15 mouse cellular contexts compared by ENCODE assay signal in genomic region chr7:79511181-79511580, GRCm38 (mm10). TPM values are rescaled to one million over a fixed set of nuclear protein-coding genes. Genes with fewer than 3 reads are reported as not detected.
DNase-seq lines count a peak whose midpoint lies in the region; ATAC-seq and TF ChIP-seq lines count a peak whose summit lies in the region.
"Had no signal": no experiment of that assay in that cellular context is flagged by ENCODE, and none has a peak within 500 bp of the region (broad histone marks: within the 10 kb centered on the region; RNA-seq: fewer than 3 reads in every experiment).

No protein-coding gene starts in this region.

- no peak for TF ChIP-seq CTCF in forebrain, postnatal 0 days (IDR thresholded peaks at IDR 0.05; ENCODE audit: low read depth)

- H3K9ac ChIP-seq in forebrain, postnatal 0 days: peak overlapping the region; percentile 100
- peak overlapping the region; percentile 21; the same call in 1 of the 2 replicates for H3K9ac ChIP-seq in midbrain, embryonic 11.5 days (ENCODE audit: low read length)
- H3K9ac ChIP-seq in neural tube, embryonic 15.5 days (replicated peaks): 0 out of 2 replicates have a peak overlapping the region, but pooled peaks have one; percentile 32
- H3K9ac ChIP-seq: embryonic facial prominence, embryonic 15.5 days; limb, embryonic 13.5 days had no signal

- peak overlapping the region; percentile 22 for H3K4me3 ChIP-seq in forebrain, postnatal 0 days (ENCODE audit: low read depth, low read length)
- H3K4me3 ChIP-seq in midbrain, embryonic 11.5 days (ENCODE audit: low read depth, low read length): no peak overlapping the region
- peak overlapping the region; percentile 16; the same call in 1 of the 2 replicates for H3K4me3 ChIP-seq in neural tube, embryonic 15.5 days (replicated peaks)
- H3K4me3 ChIP-seq: embryonic facial prominence, embryonic 15.5 days; limb, embryonic 13.5 days had no signal

- ATAC-seq in forebrain, postnatal 0 days: no peak
- ATAC-seq in midbrain, embryonic 11.5 days (ENCODE audit: low FRiP score): no peak
- no peak for ATAC-seq in neural tube, embryonic 15.5 days (ENCODE audit: low FRiP score)

- H3K4me2 ChIP-seq in forebrain, postnatal 0 days (ENCODE audit: low read depth): peak overlapping the region; percentile 95
- H3K4me2 ChIP-seq in midbrain, embryonic 11.5 days: peak overlapping the region; percentile 58
- H3K4me2 ChIP-seq in neural tube, embryonic 15.5 days: peak overlapping the region; percentile 87
- H3K4me2 ChIP-seq: embryonic facial prominence, embryonic 15.5 days; limb, embryonic 13.5 days had no signal

- H3K27me3 ChIP-seq in forebrain, postnatal 0 days (ENCODE audit: insufficient read depth, low read length): no peaks in the 10 kb centered on the region
- H3K27me3 ChIP-seq in midbrain, embryonic 11.5 days (ENCODE audit: control insufficient read depth, insufficient read depth, low read length): peaks cover 96% of the 10 kb centered on the region
- 0 out of 2 replicates have a peak, but pooled peaks cover 2% of the 10 kb centered on the region for H3K27me3 ChIP-seq in neural tube, embryonic 15.5 days (replicated peaks)

- peak overlapping the region; percentile 98 for H3K27ac ChIP-seq in forebrain, postnatal 0 days (ENCODE audit: low read depth, low read length)
- H3K27ac ChIP-seq in midbrain, embryonic 11.5 days (ENCODE audit: low read depth, low read length): peak overlapping the region; percentile 58; the same call in 1 of the 2 replicates
- peak overlapping the region; percentile 98 for H3K27ac ChIP-seq in neural tube, embryonic 15.5 days (replicated peaks)
- H3K27ac ChIP-seq: embryonic facial prominence, embryonic 15.5 days; limb, embryonic 13.5 days had no signal

- no peaks in the 10 kb centered on the region for H3K9me3 ChIP-seq in forebrain, postnatal 0 days (ENCODE audit: low read length)
- H3K9me3 ChIP-seq in midbrain, embryonic 11.5 days (ENCODE audit: control insufficient read depth, low read length): no peaks in the 10 kb centered on the region
- no peaks in the 10 kb centered on the region for H3K9me3 ChIP-seq in neural tube, embryonic 15.5 days (replicated peaks)
- H3K9me3 ChIP-seq: embryonic facial prominence, embryonic 15.5 days; limb, embryonic 13.5 days had no signal

- WGBS in forebrain, postnatal 0 days: 12% methylated on average over 7 of the region's 7 CpGs
- 11% methylated on average over 7 of the region's 7 CpGs for WGBS in midbrain, embryonic 11.5 days
- WGBS in neural tube, embryonic 15.5 days: 10% methylated on average over 7 of the region's 7 CpGs

- peaks cover 26% of the 10 kb centered on the region for H3K4me1 ChIP-seq in forebrain, postnatal 0 days (ENCODE audit: insufficient read depth)
- H3K4me1 ChIP-seq in midbrain, embryonic 11.5 days (ENCODE audit: control insufficient read depth, insufficient read depth, low read length): peaks cover 65% of the 10 kb centered on the region
- H3K4me1 ChIP-seq in neural tube, embryonic 15.5 days: peaks cover 89% of the 10 kb centered on the region

- peaks cover 38% of the 10 kb centered on the region for H3K36me3 ChIP-seq in forebrain, postnatal 0 days (ENCODE audit: insufficient read depth)
- H3K36me3 ChIP-seq in midbrain, embryonic 11.5 days (ENCODE audit: control insufficient read depth, insufficient read depth, low read length): no peaks in the 10 kb centered on the region
- H3K36me3 ChIP-seq in neural tube, embryonic 15.5 days: no peaks in the 10 kb centered on the region
- H3K36me3 ChIP-seq: embryonic facial prominence, embryonic 15.5 days; limb, embryonic 13.5 days had no signal

- DNase-seq in layer of hippocampus, postnatal 10 days (ENCODE audit: low spot score in 2 of 2): peak; percentile 7 to 16
- DNase-seq in layer of hippocampus, adult 11-12 months (ENCODE audit: low spot score): no peak
- DNase-seq in forebrain, postnatal 0 days: peak; percentile 76
- peak; percentile 93 for DNase-seq in midbrain, embryonic 11.5 days (ENCODE audit: low spot score, missing footprints)
- DNase-seq in adrenal gland, postnatal 36 days: no peak
- no peak for DNase-seq in adrenal gland, postnatal 10 days
- DNase-seq in adrenal gland, adult 18-20 months (ENCODE audit: low spot score in 2 of 2): no peak
- DNase-seq: adrenal gland, postnatal 14 days; kidney, adult 11 months; kidney, postnatal 25 days; lung, postnatal 36 days; right cerebral cortex, adult 18-20 months had no signal

RNA-seq across cellular contexts. Expression of gene Polg, which starts 45.0 kb away (rescaled TPM):
- total RNA-seq in layer of hippocampus, postnatal 10 days (2021): 10 to 100 TPM; 83.3 to 96.9 TPM
- total RNA-seq in forebrain, postnatal 0 days (2014; rRNA removed): 51.1 and 52.9 TPM in 2 replicates
- 17.4 and 19.4 TPM in 2 replicates for polyA plus RNA-seq in forebrain, postnatal 0 days (2015; fragmentation: Nextera tagmentation; extraction: Ambion mirVana)
- 24.0 and 26.7 TPM in 2 replicates for polyA plus RNA-seq in midbrain, embryonic 11.5 days (2014; fragmentation: Nextera tagmentation; extraction: Ambion mirVana)
- 24.2 and 25.0 TPM in 2 replicates for polyA plus RNA-seq in neural tube, embryonic 15.5 days (2015; fragmentation: Nextera tagmentation; extraction: Ambion mirVana)
- 10 to 100 TPM; 68.5 to 77.7 TPM for total RNA-seq in adrenal gland, postnatal 36 days (2021)
- total RNA-seq in adrenal gland, postnatal 10 days (2021): 10 to 100 TPM; 78.9 to 83.1 TPM
- 10 to 100 TPM; 63.5 to 79.3 TPM for total RNA-seq in adrenal gland, adult 18-20 months (2021)

Comparison
In these comparisons a context has a peak if more than half of its experiments do, and no peak if none do; other contexts are left out.
1. DNase-seq: peak in layer of hippocampus, postnatal 10 days (2 of 2), forebrain, postnatal 0 days (single experiment) and midbrain, embryonic 11.5 days (single experiment); none in layer of hippocampus, adult 11-12 months (single experiment), adrenal gland, postnatal 36 days (0 of 2), adrenal gland, postnatal 10 days (single experiment) and adrenal gland, adult 18-20 months (0 of 2).
2. H3K9ac ChIP-seq: peak in every context shown above with its lines; median percentile 100 in forebrain, postnatal 0 days; 32 in neural tube, embryonic 15.5 days; 21 in midbrain, embryonic 11.5 days.
3. Peak in every context shown above with its lines, with median percentiles within 50 percentile points of each other: H3K27ac ChIP-seq and H3K4me2 ChIP-seq.